Mouse (Mus musculus) CD4-positive, CD25-positive, alpha-beta regulatory T cell, adult 4 months (primary cell): Measurements from ENCODE around the gene Gimap5. TPM values are rescaled to one million over a fixed set of nuclear protein-coding genes. Genes with fewer than 3 reads are reported as not detected.

ENCODE experiments used
- polyA plus RNA-seq, 2 experiments: library from polyadenylated mRNA; unstranded; fragments of 100-300 nt; shearing (Covaris generic); gene quantifications; one replicate each; pipeline ENCODE4 v1.2.1; 2017

Gene Gimap5
- polyA plus RNA-seq, 2 experiments from 2014 or later = 196 to 256 TPM

Other genes starting within 250 kb of the Gimap5 start
- not detected for gene Atp6v0e2, start 208.6 kb upstream of the Gimap5 start, polyA plus RNA-seq
- 10 to 100 TPM; 33.3 to 54.7 TPM for gene Lrrc61, start 191.4 kb upstream of the Gimap5 start, polyA plus RNA-seq
- gene Rarres2, start 173.4 kb upstream of the Gimap5 start, polyA plus RNA-seq = under 1 TPM in 1 of 2 experiments, not detected in 1; 0.55 TPM
- gene Gm45021, start 156.6 kb upstream of the Gimap5 start, polyA plus RNA-seq = not detected
- gene Repin1, start 152.3 kb upstream of the Gimap5 start, polyA plus RNA-seq = 1 to 10 TPM in 1 of 2 experiments, under 1 TPM in 1; 1.00 to 1.9 TPM
- not detected for gene Gm44965, start 152.3 kb upstream of the Gimap5 start, polyA plus RNA-seq
- 10 to 100 TPM in 1 of 2 experiments, 1 to 10 TPM in 1; 5.8 to 10.0 TPM for gene Zfp775, start 144.1 kb upstream of the Gimap5 start, polyA plus RNA-seq
- gene AI854703, start 119.4 kb upstream of the Gimap5 start, polyA plus RNA-seq = 1 to 10 TPM; 2.7 to 5.2 TPM
- 100 to 1,000 TPM; 149 to 213 TPM for gene Gimap8, start 99.0 kb upstream of the Gimap5 start, polyA plus RNA-seq
- 100 to 1,000 TPM; 302 to 342 TPM for gene Gimap9, start 70.1 kb upstream of the Gimap5 start, polyA plus RNA-seq
- 1,000 to 10,000 TPM; 1,771 to 1,850 TPM for gene Gimap4, start 61.6 kb upstream of the Gimap5 start, polyA plus RNA-seq
- gene Gimap6, start 38.0 kb upstream of the Gimap5 start, polyA plus RNA-seq = 1,000 to 10,000 TPM; 1,247 to 1,551 TPM
- gene Gm28053, start 27.6 kb upstream of the Gimap5 start, polyA plus RNA-seq = 10 to 100 TPM; 62.5 to 69.5 TPM
- 100 to 1,000 TPM; 600 to 617 TPM for gene Gimap7, start 27.6 kb upstream of the Gimap5 start, polyA plus RNA-seq
- 100 to 1,000 TPM; 342 to 402 TPM for gene Gimap1, start 7.1 kb upstream of the Gimap5 start, polyA plus RNA-seq
- 1,000 to 10,000 TPM; 1,659 to 2,511 TPM for gene Gimap3, start 24.7 kb downstream of the Gimap5 start, polyA plus RNA-seq
- gene Tmem176a, start 94.7 kb downstream of the Gimap5 start, polyA plus RNA-seq = 10 to 100 TPM; 14.0 to 16.7 TPM
- gene Tmem176b, start 95.3 kb downstream of the Gimap5 start, polyA plus RNA-seq = 10 to 100 TPM; 17.3 to 22.7 TPM
- under 1 TPM; 0.13 to 0.30 TPM for gene Aoc1, start 126.7 kb downstream of the Gimap5 start, polyA plus RNA-seq
- not detected for gene 1600015I10Rik, start 183.7 kb downstream of the Gimap5 start, polyA plus RNA-seq
- gene Doxl2, start 228.8 kb downstream of the Gimap5 start, polyA plus RNA-seq = not detected
- gene Svs1, start 240.7 kb downstream of the Gimap5 start, polyA plus RNA-seq = not detected